Mouse (Mus musculus): ENCODE measurements around the gene Ftsj3. TPM values are rescaled to one million over a fixed set of nuclear protein-coding genes. Genes with fewer than 3 reads are reported as not detected.
A peak's percentile ranks its signal among the peaks of the same experiment; 100 is the strongest.

Ftsj3 gene
- total and polyA plus RNA-seq, 3 experiments: 205 to 308 TPM; not detected in 1

DNA sequence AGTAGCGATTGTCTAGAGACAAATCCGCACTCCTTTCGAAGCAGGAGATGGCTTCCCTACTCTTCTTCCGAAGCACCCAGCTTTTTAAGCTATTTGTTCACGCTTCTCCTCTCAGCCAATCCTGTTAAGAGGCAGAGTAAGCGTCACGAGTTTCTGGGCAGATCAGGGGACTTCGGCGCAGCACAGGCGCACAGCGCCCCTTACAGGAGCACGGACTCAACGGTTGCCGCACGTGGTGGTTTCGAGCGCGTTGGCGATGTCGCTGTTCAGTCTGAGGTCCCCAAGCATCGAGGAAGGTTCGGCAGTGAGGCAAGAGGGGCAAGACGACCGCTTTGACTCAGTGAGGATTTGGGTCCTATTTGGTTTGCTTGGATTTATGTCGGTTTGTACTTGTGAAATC lies 20.6 kb upstream of the Ftsj3 start, which contains the start of gene Tcam1 (continued):
- TF ChIP-seq JUND (IDR thresholded peaks at IDR 0.05; ENCODE audit: low read depth, low read length) (no peak), USF1 (IDR thresholded peaks at IDR 0.05; ENCODE audit: low read depth, low read length) (peak; percentile 82), TBP (IDR thresholded peaks at IDR 0.05; ENCODE audit: low read depth, low read length) (peak; percentile 64), MAX (IDR thresholded peaks at IDR 0.05; ENCODE audit: low read length) (peak; percentile 100), GABPA (IDR thresholded peaks at IDR 0.05; ENCODE audit: low read depth, low read length) (no peak), HCFC1 (IDR thresholded peaks at IDR 0.05; ENCODE audit: low read depth, low read length) (peak; percentile 54; the same call in 1 of the 2 replicates), USF2 (IDR thresholded peaks at IDR 0.05; ENCODE audit: borderline replicate concordance in 1 of 2, insufficient read depth in 1 of 2, low read depth in 1 of 2, low read length in 2 of 2) (no peak), ELF1 (IDR thresholded peaks at IDR 0.05; ENCODE audit: low read depth, low read length) (no peak; the same call in 1 of the 2 replicates)

DNA sequence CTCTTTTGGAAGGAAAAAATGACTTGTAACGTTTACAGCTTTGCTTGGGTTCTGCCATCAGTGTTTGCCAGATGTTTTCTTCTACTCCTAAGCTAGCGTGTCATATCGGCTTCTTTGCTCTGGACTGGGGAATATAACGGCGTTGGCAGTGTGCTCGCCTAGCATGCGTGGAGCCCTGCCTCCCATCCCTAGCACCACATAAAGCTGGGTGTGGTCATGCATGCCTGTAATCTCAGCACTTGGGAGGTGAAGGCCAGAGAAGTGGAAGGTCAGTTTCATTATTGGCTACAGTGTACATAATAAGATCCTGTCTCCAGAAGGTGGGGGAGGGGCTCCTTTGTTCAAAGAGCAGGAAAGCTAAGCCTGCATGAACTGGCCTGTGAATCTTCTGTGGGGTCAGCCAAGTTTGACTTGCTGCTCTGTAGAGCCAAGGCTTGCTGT lies 19.1 kb upstream of the Ftsj3 start:
- Histone ChIP-seq H3K79me2 (ENCODE audit: control insufficient read depth, insufficient read depth, low read length, poor library complexity) (peaks cover 29% of the 10 kb centered on the region), H3K4me1 (ENCODE audit: control insufficient read depth in 1 of 2, insufficient read depth in 2 of 2, low read length in 2 of 2) (peaks cover 0 to 34% of the 10 kb centered on the region in 2 experiments; a peak in 3 of 4 replicates), H3K36me3 (ENCODE audit: control insufficient read depth in 1 of 2, insufficient read depth in 2 of 2, low read length in 2 of 2) (peaks cover 0 to 18% of the 10 kb centered on the region in 2 experiments; a peak in 2 of 4 replicates), H3K27ac (ENCODE audit: control insufficient read depth, low read depth, low read length) (no peak overlapping the region), H3K9ac (ENCODE audit: control insufficient read depth, low read depth, low read length, poor library complexity, severe bottlenecking) (no peak overlapping the region), H3K9me3 (replicated peaks; ENCODE audit: insufficient read depth, low read length) (no peaks in the 10 kb centered on the region), H3K27me3 (ENCODE audit: control insufficient read depth in 1 of 2, insufficient read depth in 2 of 2, low read length in 2 of 2) (no peaks in the 10 kb centered on the region), H3K4me3 (ENCODE audit: control insufficient read depth in 1 of 2, insufficient read depth in 1 of 2, low read depth in 2 of 2, low read length in 2 of 2) (no peak overlapping the region)
- no peak for DNase-seq (ENCODE audit: low read depth, low spot score)
- no peak for TF ChIP-seq GABPA (IDR thresholded peaks at IDR 0.05; ENCODE audit: low read depth, low read length)

DNA sequence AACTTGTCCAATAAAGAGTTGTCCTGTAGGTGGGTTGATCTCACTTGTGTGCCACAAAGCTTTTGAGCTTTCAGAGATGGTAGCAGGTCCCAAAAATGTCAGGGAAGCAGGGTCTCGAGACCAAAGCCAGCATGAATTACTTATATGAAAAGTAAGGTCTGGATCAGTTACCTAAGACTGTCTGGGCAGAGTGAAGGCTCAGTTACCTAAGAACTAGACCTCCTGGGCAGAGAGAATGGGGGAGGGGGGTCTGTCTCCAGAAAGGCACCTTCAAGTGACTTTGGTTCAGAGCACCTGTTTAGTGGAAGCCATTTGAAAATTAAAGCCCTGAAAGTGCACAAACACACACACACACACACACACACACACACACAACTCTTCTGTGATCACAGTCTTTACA lies 18.5 kb upstream of the Ftsj3 start:
- Histone ChIP-seq H3K27me3 (ENCODE audit: control insufficient read depth in 1 of 2, insufficient read depth in 2 of 2, low read length in 2 of 2) (no peaks in the 10 kb centered on the region), H3K36me3 (ENCODE audit: control insufficient read depth in 1 of 2, insufficient read depth in 2 of 2, low read length in 2 of 2) (peaks cover 0 to 18% of the 10 kb centered on the region in 2 experiments; a peak in 2 of 4 replicates), H3K4me1 (ENCODE audit: control insufficient read depth in 1 of 2, insufficient read depth in 2 of 2, low read length in 2 of 2) (peaks cover 0 to 34% of the 10 kb centered on the region in 2 experiments; a peak in 3 of 4 replicates), H3K4me3 (ENCODE audit: control insufficient read depth in 1 of 2, insufficient read depth in 1 of 2, low read depth in 2 of 2, low read length in 2 of 2) (no peak overlapping the region), H3K9me3 (replicated peaks; ENCODE audit: insufficient read depth, low read length) (no peaks in the 10 kb centered on the region), H3K9ac (ENCODE audit: control insufficient read depth, low read depth, low read length, poor library complexity, severe bottlenecking) (no peak overlapping the region), H3K79me2 (ENCODE audit: control insufficient read depth, insufficient read depth, low read length, poor library complexity) (peaks cover 32% of the 10 kb centered on the region), H3K27ac (ENCODE audit: control insufficient read depth, low read depth, low read length) (no peak overlapping the region)
- TF ChIP-seq TAL1 (IDR thresholded peaks at IDR 0.05; ENCODE audit: low read length) (no peak), BHLHE40 (IDR thresholded peaks at IDR 0.05; ENCODE audit: borderline replicate concordance, low read depth, low read length) (no peak), NRF1 (IDR thresholded peaks at IDR 0.05; ENCODE audit: insufficient read depth, low read depth, low read length, poor library complexity, severe bottlenecking) (no peak), ZMIZ1 (IDR thresholded peaks at IDR 0.05; ENCODE audit: low read depth, low read length) (no peak), ZC3H11A (IDR thresholded peaks at IDR 0.05; ENCODE audit: low read depth, low read length) (no peak), CHD2 (IDR thresholded peaks at IDR 0.05; ENCODE audit: low read length) (no peak), USF1 (IDR thresholded peaks at IDR 0.05; ENCODE audit: low read depth, low read length) (no peak), SIN3A (IDR thresholded peaks at IDR 0.05; ENCODE audit: low read length) (no peak), MYB (IDR thresholded peaks at IDR 0.05; ENCODE audit: low read depth, low read length) (no peak), RCOR1 (IDR thresholded peaks at IDR 0.05; ENCODE audit: low read depth, low read length) (no peak), ZNF384 (IDR thresholded peaks at IDR 0.05; ENCODE audit: low read depth, low read length) (no peak), KAT2A (conservative IDR thresholded peaks at IDR 0.05; ENCODE audit: low read depth, low read length) (no peak), RAD21 (IDR thresholded peaks at IDR 0.05; ENCODE audit: low read depth, low read length) (no peak), ZKSCAN1 (IDR thresholded peaks at IDR 0.05; ENCODE audit: low read depth, low read length) (no peak), POLR2AphosphoS2 (IDR thresholded peaks at IDR 0.05; ENCODE audit: low read length) (no peak), CHD1 (IDR thresholded peaks at IDR 0.05; ENCODE audit: low read depth, low read length) (no peak)
- DNase-seq (ENCODE audit: low read depth, low spot score): no peak

All from MEL (cell line).